Mouse (Mus musculus): ENCODE measurements around the gene Eva1b. TPM values are rescaled to one million over a fixed set of nuclear protein-coding genes. Genes with fewer than 3 reads are reported as not detected.

Eva1b gene
- polyA plus RNA-seq, 1 experiment, result 28.6 TPM

DNA sequence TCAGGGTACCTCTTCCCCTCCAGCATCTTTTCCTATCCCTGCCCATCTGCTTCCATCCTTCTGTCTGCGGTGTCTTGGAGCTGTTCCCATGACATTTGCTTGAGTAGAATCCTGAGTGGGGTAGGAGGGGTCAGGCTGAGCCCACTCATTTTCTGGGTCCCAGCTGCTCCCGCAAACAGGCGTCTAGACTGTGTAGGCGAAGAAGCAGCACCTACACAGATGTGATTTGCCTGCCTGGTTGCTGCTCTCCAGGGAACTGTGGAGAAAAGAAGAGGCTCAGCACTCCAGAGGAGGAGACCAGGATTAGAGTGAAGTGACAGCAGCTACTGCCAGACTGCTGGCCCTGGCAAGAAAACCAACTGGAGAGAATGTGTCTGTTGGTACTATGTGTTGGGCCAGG is 28.9 kb upstream of the Eva1b start:
- TF ChIP-seq MYOD1 (IDR thresholded peaks at IDR 0.05; ENCODE audit: control insufficient read depth in 1 of 3, insufficient read length in 2 of 3, low read depth in 2 of 3) (peak in 1 of 3 experiments; percentile 17), POLR2AphosphoS2 (IDR thresholded peaks at IDR 0.05; ENCODE audit: insufficient read length, low read depth) (no peak), E2F4 (IDR thresholded peaks at IDR 0.05; ENCODE audit: insufficient read depth) (no peak)
- H3K4me3 ChIP-seq, result no peak overlapping the region
- no peak overlapping the region for H3K4me2 ChIP-seq (ENCODE audit: low read depth)
- peaks cover 17% of the 10 kb centered on the region for H3K36me3 ChIP-seq (ENCODE audit: control insufficient read depth, insufficient read depth)
- no peaks in the 10 kb centered on the region for H3K27me3 ChIP-seq (ENCODE audit: control insufficient read depth, insufficient read depth, insufficient read length)
- peaks cover 94% of the 10 kb centered on the region for H3K79me2 ChIP-seq (ENCODE audit: control insufficient read depth, insufficient read depth)
- H3ac ChIP-seq (ENCODE audit: control insufficient read depth, insufficient read length), result no peak overlapping the region

DNA sequence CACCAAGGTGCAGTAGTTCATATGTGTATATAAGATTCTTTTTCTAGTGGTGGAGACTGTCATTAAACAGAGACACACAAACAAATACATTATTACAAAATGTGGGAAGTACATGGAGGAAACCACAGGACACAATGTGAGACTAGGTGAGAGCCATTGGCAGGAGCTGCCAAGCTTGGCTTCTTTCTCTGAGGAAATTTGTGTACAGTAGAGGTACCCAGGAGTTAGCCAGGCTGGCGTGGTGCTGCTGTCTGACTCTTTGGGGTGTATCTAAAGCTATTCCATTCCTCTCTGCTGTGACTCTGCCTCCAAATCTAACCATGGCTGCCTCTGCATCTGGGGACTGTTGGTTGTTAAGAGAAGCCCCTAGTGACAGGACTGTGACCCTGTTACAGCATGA is 28.5 kb upstream of the Eva1b start:
- H3K36me3 ChIP-seq (ENCODE audit: control insufficient read depth, insufficient read depth), result peaks cover 21% of the 10 kb centered on the region
- no peaks in the 10 kb centered on the region for H3K27me3 ChIP-seq (ENCODE audit: control insufficient read depth, insufficient read depth, insufficient read length)
- no peak overlapping the region for H3K4me2 ChIP-seq (ENCODE audit: low read depth)
- H3ac ChIP-seq (ENCODE audit: control insufficient read depth, insufficient read length), result no peak overlapping the region
- peaks cover 94% of the 10 kb centered on the region for H3K79me2 ChIP-seq (ENCODE audit: control insufficient read depth, insufficient read depth)
- TF ChIP-seq CEBPB (IDR thresholded peaks at IDR 0.05; ENCODE audit: insufficient read depth, poor library complexity, severe bottlenecking), result no peak
- TF ChIP-seq MYOG (IDR thresholded peaks at IDR 0.05; ENCODE audit: control insufficient read depth in 1 of 3, insufficient read depth in 1 of 3, insufficient read length in 2 of 3, low read depth in 2 of 3), result no peak
- no peak for TF ChIP-seq TCF3 (IDR thresholded peaks at IDR 0.05; ENCODE audit: insufficient read length, low read depth)
- no peak for TF ChIP-seq REST (IDR thresholded peaks at IDR 0.05; ENCODE audit: insufficient read depth, insufficient read length)
- TF ChIP-seq MYOD1 (IDR thresholded peaks at IDR 0.05; ENCODE audit: control insufficient read depth in 1 of 3, insufficient read length in 2 of 3, low read depth in 2 of 3), result no peak
- H3K4me3 ChIP-seq, result no peak overlapping the region

DNA sequence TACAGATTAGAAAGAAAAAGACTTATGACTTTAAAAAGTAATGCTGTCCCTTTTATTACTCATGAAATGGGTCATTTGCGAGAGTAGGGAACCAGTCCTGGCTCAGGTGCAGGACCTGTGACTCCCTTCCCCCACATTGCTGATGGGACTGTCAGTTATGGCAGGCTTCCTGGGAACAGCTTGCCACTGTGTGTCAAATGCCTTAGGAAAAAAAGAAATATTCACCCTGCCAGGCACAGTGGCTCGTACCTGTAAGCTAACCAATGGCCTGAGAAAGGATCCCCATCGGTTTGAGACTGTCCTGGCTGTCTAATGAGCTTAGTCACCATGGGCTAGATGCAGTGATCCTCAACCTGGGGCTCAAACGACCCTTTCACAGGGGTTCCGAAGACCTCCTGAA is 27.5 kb upstream of the Eva1b start:
- Histone ChIP-seq H3K4me2 (ENCODE audit: low read depth) (no peak overlapping the region), H3K79me2 (ENCODE audit: control insufficient read depth, insufficient read depth) (peaks cover 89% of the 10 kb centered on the region), H3ac (ENCODE audit: control insufficient read depth, insufficient read length) (no peak overlapping the region), H3K4me3 (no peak overlapping the region), H3K27me3 (ENCODE audit: control insufficient read depth, insufficient read depth, insufficient read length) (no peaks in the 10 kb centered on the region), H3K36me3 (ENCODE audit: control insufficient read depth, insufficient read depth) (peaks cover 18% of the 10 kb centered on the region)
- TF ChIP-seq REST (IDR thresholded peaks at IDR 0.05; ENCODE audit: insufficient read depth, insufficient read length) (no peak), MAX (IDR thresholded peaks at IDR 0.05; ENCODE audit: low read depth) (no peak), E2F4 (IDR thresholded peaks at IDR 0.05; ENCODE audit: insufficient read depth) (no peak), SRF (IDR thresholded peaks at IDR 0.05; ENCODE audit: control insufficient read depth, insufficient read length, low read depth) (no peak), POLR2AphosphoS2 (IDR thresholded peaks at IDR 0.05; ENCODE audit: insufficient read length, low read depth) (no peak), MYOG (IDR thresholded peaks at IDR 0.05; ENCODE audit: control insufficient read depth in 1 of 3, insufficient read depth in 1 of 3, insufficient read length in 2 of 3, low read depth in 2 of 3) (no peak), TCF12 (IDR thresholded peaks at IDR 0.05; ENCODE audit: insufficient read depth, poor library complexity, severe bottlenecking) (no peak), MYOD1 (IDR thresholded peaks at IDR 0.05; ENCODE audit: control insufficient read depth in 1 of 3, insufficient read length in 2 of 3, low read depth in 2 of 3) (no peak), CEBPB (IDR thresholded peaks at IDR 0.05; ENCODE audit: insufficient read depth, poor library complexity, severe bottlenecking) (no peak), USF1 (IDR thresholded peaks at IDR 0.05; ENCODE audit: low read depth) (no peak), POLR2A (IDR thresholded peaks at IDR 0.05; ENCODE audit: insufficient read length, low read depth) (no peak), TCF3 (IDR thresholded peaks at IDR 0.05; ENCODE audit: insufficient read length, low read depth) (no peak)

DNA sequence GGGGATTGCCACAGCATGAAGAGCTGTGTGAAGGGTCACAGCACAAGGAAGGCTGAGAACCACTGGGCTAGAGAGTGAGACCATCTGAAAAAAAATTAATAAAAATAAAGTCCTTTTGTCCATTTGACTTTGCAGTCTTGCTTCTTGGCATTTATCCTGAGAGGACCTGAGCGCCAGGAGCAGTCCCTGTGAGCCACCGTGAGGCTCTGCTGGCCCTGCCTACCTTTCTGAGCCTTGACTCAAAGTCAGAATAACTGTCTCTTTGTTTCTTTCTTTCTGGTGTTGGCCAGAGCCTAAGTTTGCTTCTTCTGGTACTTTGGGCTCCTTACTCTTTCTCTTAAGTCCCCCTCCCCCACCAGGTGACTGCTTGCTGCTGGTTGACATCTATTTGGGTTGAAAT is 27.0 kb upstream of the Eva1b start:
- no peak overlapping the region for H3K4me3 ChIP-seq
- H3K36me3 ChIP-seq (ENCODE audit: control insufficient read depth, insufficient read depth), result peaks cover 18% of the 10 kb centered on the region
- TF ChIP-seq SRF (IDR thresholded peaks at IDR 0.05; ENCODE audit: control insufficient read depth, insufficient read length, low read depth) (no peak), TCF12 (IDR thresholded peaks at IDR 0.05; ENCODE audit: insufficient read depth, poor library complexity, severe bottlenecking) (no peak), POLR2AphosphoS2 (IDR thresholded peaks at IDR 0.05; ENCODE audit: insufficient read length, low read depth) (no peak), REST (IDR thresholded peaks at IDR 0.05; ENCODE audit: insufficient read depth, insufficient read length) (no peak), MYOD1 (IDR thresholded peaks at IDR 0.05; ENCODE audit: control insufficient read depth in 1 of 3, insufficient read length in 2 of 3, low read depth in 2 of 3) (no peak), POLR2A (IDR thresholded peaks at IDR 0.05; ENCODE audit: insufficient read length, low read depth) (no peak), MAX (IDR thresholded peaks at IDR 0.05; ENCODE audit: low read depth) (no peak)
- no peak overlapping the region for H3K4me2 ChIP-seq (ENCODE audit: low read depth)
- H3ac ChIP-seq (ENCODE audit: control insufficient read depth, insufficient read length), result no peak overlapping the region
- no peaks in the 10 kb centered on the region for H3K27me3 ChIP-seq (ENCODE audit: control insufficient read depth, insufficient read depth, insufficient read length)
- H3K79me2 ChIP-seq (ENCODE audit: control insufficient read depth, insufficient read depth), result peaks cover 85% of the 10 kb centered on the region

DNA sequence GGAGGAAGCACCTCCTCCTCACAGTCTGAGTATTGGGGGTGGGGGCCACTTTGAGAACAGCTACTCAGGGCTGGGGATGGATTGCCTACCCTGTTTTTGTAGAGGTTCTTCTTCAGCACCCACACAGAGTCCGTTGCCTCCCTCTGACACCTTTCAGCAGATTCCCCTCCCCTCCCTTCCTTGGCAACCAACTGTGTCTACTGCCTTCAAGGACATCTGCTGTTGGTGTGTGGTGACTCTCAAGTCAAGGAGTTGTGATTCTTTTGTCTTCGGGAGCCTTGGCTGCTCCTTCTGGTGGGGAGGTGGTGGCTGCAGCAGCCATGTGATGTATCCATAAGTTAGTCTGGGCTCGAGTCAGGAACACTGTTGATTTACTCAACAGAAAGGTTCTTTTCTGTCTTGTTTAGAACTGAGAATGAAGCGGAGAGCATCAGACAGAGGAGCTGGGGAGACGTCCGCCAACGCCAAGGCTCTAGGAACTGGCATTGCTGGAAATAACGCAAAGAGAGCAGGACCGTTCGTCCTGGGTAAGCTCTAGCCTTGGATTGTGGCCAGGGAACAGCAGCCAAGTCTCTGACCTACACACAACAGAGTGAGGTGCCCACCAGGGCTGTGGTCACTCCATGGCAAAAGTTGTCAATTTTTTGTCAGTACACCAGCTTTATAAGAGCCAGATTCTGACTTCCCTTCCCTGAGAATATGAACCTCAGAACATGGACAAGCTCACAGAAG is 24.1 kb upstream of the Eva1b start:
- Histone ChIP-seq H3K79me2 (ENCODE audit: control insufficient read depth, insufficient read depth) (peaks cover 58% of the 10 kb centered on the region), H3K4me3 (no peak overlapping the region), H3K27me3 (ENCODE audit: control insufficient read depth, insufficient read depth, insufficient read length) (no peaks in the 10 kb centered on the region), H3K36me3 (ENCODE audit: control insufficient read depth, insufficient read depth) (peaks cover 31% of the 10 kb centered on the region), H3K4me2 (ENCODE audit: low read depth) (no peak overlapping the region), H3ac (ENCODE audit: control insufficient read depth, insufficient read length) (no peak overlapping the region)
- TF ChIP-seq MYOD1 (IDR thresholded peaks at IDR 0.05; ENCODE audit: control insufficient read depth in 1 of 3, insufficient read length in 2 of 3, low read depth in 2 of 3) (no peak), MAX (IDR thresholded peaks at IDR 0.05; ENCODE audit: low read depth) (no peak), TCF3 (IDR thresholded peaks at IDR 0.05; ENCODE audit: insufficient read length, low read depth) (no peak), POLR2AphosphoS2 (IDR thresholded peaks at IDR 0.05; ENCODE audit: insufficient read length, low read depth) (no peak), MYOG (IDR thresholded peaks at IDR 0.05; ENCODE audit: control insufficient read depth in 1 of 3, insufficient read depth in 1 of 3, insufficient read length in 2 of 3, low read depth in 2 of 3) (no peak), USF1 (IDR thresholded peaks at IDR 0.05; ENCODE audit: low read depth) (no peak), E2F4 (IDR thresholded peaks at IDR 0.05; ENCODE audit: insufficient read depth) (no peak), CEBPB (IDR thresholded peaks at IDR 0.05; ENCODE audit: insufficient read depth, poor library complexity, severe bottlenecking) (no peak), SRF (IDR thresholded peaks at IDR 0.05; ENCODE audit: control insufficient read depth, insufficient read length, low read depth) (no peak), POLR2A (IDR thresholded peaks at IDR 0.05; ENCODE audit: insufficient read length, low read depth) (no peak), TCF12 (IDR thresholded peaks at IDR 0.05; ENCODE audit: insufficient read depth, poor library complexity, severe bottlenecking) (no peak), REST (IDR thresholded peaks at IDR 0.05; ENCODE audit: insufficient read depth, insufficient read length) (no peak)
